ENCODE assay signal across 11 mouse cellular contexts in the genomic region with DNA sequence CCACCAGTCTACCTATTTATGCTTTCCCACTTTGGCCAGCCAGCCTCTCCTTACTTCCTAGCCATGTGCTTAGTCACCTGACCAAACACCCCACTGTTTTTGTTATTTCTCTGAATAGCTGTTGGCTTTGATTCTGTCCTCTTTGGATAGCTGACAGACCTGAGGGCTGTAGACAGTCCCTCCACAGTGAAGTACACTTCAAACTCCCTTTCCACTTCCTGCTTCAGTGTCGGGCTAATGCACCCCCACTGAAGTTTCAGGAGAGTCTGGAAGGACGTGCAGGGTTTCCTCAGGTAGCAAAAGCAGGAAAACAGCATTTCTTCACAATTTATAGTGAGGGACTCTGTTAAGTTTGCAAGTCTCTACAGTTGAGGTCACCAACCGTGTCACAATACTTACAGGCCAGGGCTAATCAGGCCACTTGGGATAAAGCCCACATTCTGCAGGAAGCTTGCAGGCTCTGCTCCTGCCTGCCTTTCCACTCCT. TPM values are rescaled to one million over a fixed set of nuclear protein-coding genes. Genes with fewer than 3 reads are reported as not detected.
DNase-seq lines count a peak whose midpoint lies in the region; ATAC-seq and TF ChIP-seq lines count a peak whose summit lies in the region.
"Had no signal": no experiment of that assay in that cellular context is flagged by ENCODE, and none has a peak within 500 bp of the region (broad histone marks: within the 10 kb centered on the region; RNA-seq: fewer than 3 reads in every experiment).

No protein-coding gene starts in this region.

- H3K27me3 ChIP-seq in hindbrain, postnatal 0 days (ENCODE audit: insufficient read depth, low read length) = no peaks in the 10 kb centered on the region
- no peaks in the 10 kb centered on the region for H3K27me3 ChIP-seq in hindbrain, embryonic 12.5 days

- no peak overlapping the region for H3K4me3 ChIP-seq in hindbrain, postnatal 0 days (ENCODE audit: low read length)
- H3K4me3 ChIP-seq in hindbrain, embryonic 12.5 days = no peak overlapping the region
- H3K4me3 ChIP-seq in brown adipose tissue, adult 24 weeks (ENCODE audit: insufficient read depth, low read depth, low read length) = no peak overlapping the region

- H3K4me2 ChIP-seq in hindbrain, postnatal 0 days (ENCODE audit: low read depth, low read length) = no peak overlapping the region
- H3K4me2 ChIP-seq in hindbrain, embryonic 12.5 days (replicated peaks) = no peak overlapping the region
- H3K4me2 ChIP-seq: liver, embryonic 11.5 days; midbrain, embryonic 11.5 days had no signal

- TF ChIP-seq CTCF in hindbrain, postnatal 0 days (IDR thresholded peaks at IDR 0.05; ENCODE audit: low read depth) = no peak

- no peaks in the 10 kb centered on the region for H3K4me1 ChIP-seq in hindbrain, postnatal 0 days (ENCODE audit: insufficient read depth, low read length)
- 0 out of 2 replicates have a peak, but pooled peaks cover 3% of the 10 kb centered on the region for H3K4me1 ChIP-seq in hindbrain, embryonic 12.5 days
- H3K4me1 ChIP-seq in brown adipose tissue, adult 24 weeks (ENCODE audit: control insufficient read depth, insufficient read depth, insufficient read length, low read length) = peaks cover 3% of the 10 kb centered on the region

- H3K9me3 ChIP-seq in hindbrain, postnatal 0 days (ENCODE audit: low read length) = no peaks in the 10 kb centered on the region
- no peaks in the 10 kb centered on the region for H3K9me3 ChIP-seq in hindbrain, embryonic 12.5 days (replicated peaks)

- WGBS in hindbrain, postnatal 0 days = 57% methylated on average over 3 of the region's 3 CpGs
- WGBS in hindbrain, embryonic 12.5 days = 68% methylated on average over 3 of the region's 3 CpGs

- H3K36me3 ChIP-seq in hindbrain, postnatal 0 days (ENCODE audit: insufficient read depth, low read length) = no peaks in the 10 kb centered on the region
- no peaks in the 10 kb centered on the region for H3K36me3 ChIP-seq in hindbrain, embryonic 12.5 days

- H3K9ac ChIP-seq in hindbrain, postnatal 0 days (replicated peaks; ENCODE audit: low read length) = no peak overlapping the region
- no peak overlapping the region for H3K9ac ChIP-seq in hindbrain, embryonic 12.5 days

- H3K27ac ChIP-seq in hindbrain, postnatal 0 days = no peak overlapping the region
- H3K27ac ChIP-seq in hindbrain, embryonic 12.5 days = no peak overlapping the region
- H3K27ac ChIP-seq in brown adipose tissue, adult 24 weeks (replicated peaks; ENCODE audit: low read depth, low read length) = 0 out of 2 replicates have a peak overlapping the region, but pooled peaks have one; percentile 8

- intact Hi-C loops in heart, postnatal 10 days (cut with DNase I) = no loop called here

- ATAC-seq in hindbrain, postnatal 0 days = no peak
- ATAC-seq in hindbrain, embryonic 12.5 days (ENCODE audit: low FRiP score) = no peak

- DNase-seq in hindbrain, postnatal 0 days (ENCODE audit: low spot score) = peak; percentile 28
- DNase-seq in cerebellum, adult 9-10 months = peak; percentile 93
- peak; percentile 59 to 61 for DNase-seq in heart, postnatal 10 days
- no peak for DNase-seq in B cell, adult 2 months
- no peak for DNase-seq in urinary bladder, adult 2 months (ENCODE audit: low spot score)
- DNase-seq: gastrocnemius, postnatal 10 days; kidney, adult 11 months had no signal

RNA-seq across cellular contexts. Expression of gene Fgd4, which starts 57.4 kb away (rescaled TPM):
- 24.0 and 27.6 TPM in 2 replicates for total RNA-seq in hindbrain, postnatal 0 days (2014; rRNA removed)
- 13.4 and 15.7 TPM in 2 replicates for polyA plus RNA-seq in hindbrain, postnatal 0 days (2015; fragmentation: Nextera tagmentation; extraction: Ambion mirVana)
- polyA plus RNA-seq in hindbrain, embryonic 12.5 days (2016; fragmentation: Nextera tagmentation; extraction: Ambion mirVana) = 23.6 and 24.7 TPM in 2 replicates
- polyA plus RNA-seq in brown adipose tissue, adult 24 weeks (2012; ENCODE audit: insufficient read depth, insufficient read length, missing spikeins) = 9.8 and 17.0 TPM in 2 replicates
- total RNA-seq in heart, postnatal 10 days (2021) = 10 to 100 TPM; 24.1 to 33.1 TPM
- polyA plus RNA-seq in urinary bladder, adult 2 months (2012; rRNA removed) = 4.9 and 6.2 TPM in 2 replicates

Comparison
In these comparisons a context has a peak if more than half of its experiments do, and no peak if none do; other contexts are left out.
1. DNase-seq: peak in hindbrain, postnatal 0 days (single experiment), cerebellum, adult 9-10 months (single experiment) and heart, postnatal 10 days (2 of 2); none in B cell, adult 2 months (0 of 2) and urinary bladder, adult 2 months (single experiment).